Mouse (Mus musculus): ENCODE measurements around the gene Cluh.

- TF ChIP-seq CTCF (IDR thresholded peaks at IDR 0.05; ENCODE audit: extremely low read depth, insufficient read depth, low read length): no peak
- no peak for TF ChIP-seq POLR2A (IDR thresholded peaks at IDR 0.05; ENCODE audit: extremely low read depth, insufficient read depth, low read length)
These were observed 15.6 kb downstream of the Cluh start for GRCm38 (mm10) chr11:74664906-74665305.

All from cortical plate, adult 2 months (tissue).